Mouse (Mus musculus) left cerebral cortex, postnatal 25 days (tissue): ENCODE measurements around the gene Atp6v1g2. TPM values are rescaled to one million over a fixed set of nuclear protein-coding genes. Genes with fewer than 3 reads are reported as not detected.
"Not testable (repeated sequence)": the region's sequence is repeated elsewhere in the genome, so short reads cannot be mapped to it uniquely, and the experiment has no call there.

Source experiments
- DNase-seq, 2 experiments: peaks; one replicate each; pipeline ENCODE4 v3.0.0; 2022; ENCODE audit warnings: low spot score in 2 of 2, mixed read lengths in 1 of 2
- intact Hi-C: fragments of 180-260 bp; cut with DNase I; formaldehyde crosslinking; loops from one replicate; pipeline ENCODE4 v1.15.1; 2025
- total RNA-seq, 2 experiments: library from RNA; stranded (reverse); gene quantifications; 2 replicates each; pipeline ENCODE4 v1.2.3; 2021

Gene Atp6v1g2
- total RNA-seq, 2 experiments from 2014 or later, result 514 to 578 TPM

DNA sequence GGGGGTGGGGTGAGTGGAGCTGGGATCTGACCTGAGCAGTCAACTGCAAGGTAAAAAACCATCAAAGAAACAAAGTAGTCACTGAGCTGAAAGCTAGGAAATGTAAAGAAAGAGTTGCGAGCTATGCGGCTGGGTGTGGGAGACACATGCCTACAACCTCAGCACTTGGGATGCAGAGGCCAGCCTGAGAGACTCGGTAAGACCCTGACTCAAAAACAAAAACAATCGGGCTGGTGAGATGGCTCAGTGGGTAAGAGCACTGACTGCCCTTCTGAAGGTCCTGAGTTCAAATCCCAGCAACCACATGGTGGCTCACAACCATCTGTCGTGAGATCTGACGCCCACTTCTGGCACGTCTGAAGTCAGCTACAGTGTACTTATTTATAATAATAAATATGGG, 630 bp downstream of the Atp6v1g2 start:
- intact Hi-C loops, result loop anchor here (5.0 kb wide), 1 partner anchor 37 kb away; no protein-coding TSS in a partner anchor
- DNase-seq, result not testable (repeated sequence)

- intact Hi-C loops, result loop anchor here (1.0 to 5.0 kb wide), 2 partner anchors 38 to 70 kb away; no protein-coding TSS in a partner anchor
Observed at GRCm38 (mm10) chr17:35234903-35235302, 1.4 kb downstream of the Atp6v1g2 start.

GRCm38 (mm10) chr17:35235614-35236389, 2.3 kb downstream of the Atp6v1g2 start, which contains the start of gene Nfkbil1:
Gene Nfkbil1, minus strand, starts transcription at chr17:35235792.
- intact Hi-C loops, result loop anchor here (1.0 kb wide), 2 partner anchors 71 to 115 kb away; partner anchors contain the start of gene Gpank1
- peak; percentile 91 to 98 for DNase-seq

More at GRCm38 (mm10) chr17:35234903-35235302, 1.4 kb downstream of the Atp6v1g2 start:
- DNase-seq, result no peak

DNA sequence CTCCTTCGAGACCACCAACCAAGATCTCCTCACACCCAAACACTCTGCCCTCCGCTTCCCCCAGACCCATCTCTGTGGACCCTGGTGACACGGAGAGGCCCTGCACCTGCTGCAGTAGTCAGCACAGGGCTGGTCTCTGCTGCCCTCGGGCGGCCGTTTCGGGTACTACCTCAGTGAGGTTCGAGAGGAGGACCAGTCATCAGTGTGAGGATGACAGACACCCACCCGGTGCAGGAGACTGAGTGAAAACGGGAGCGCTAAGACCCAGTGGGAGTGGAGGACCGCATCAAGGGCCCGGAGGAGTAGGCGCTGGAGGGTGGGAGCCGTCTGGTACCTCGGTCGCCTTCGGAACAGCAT, 2.9 kb downstream of the Atp6v1g2 start:
- peak; percentile 99 for DNase-seq
- intact Hi-C loops, result loop anchor here (1.0 kb wide), 1 partner anchor 115 kb away; the partner anchor contains the start of gene Gpank1

GRCm38 (mm10) chr17:35236996-35237395, 3.5 kb downstream of the Atp6v1g2 start:
- peak in 1 of 2 experiments; percentile 62 for DNase-seq
- intact Hi-C loops, result loop anchor here (1.0 kb wide), 1 partner anchor 116 kb away; the partner anchor contains the start of gene Gpank1

- intact Hi-C loops, result no loop called here
Observed at GRCm38 (mm10) chr17:35237504-35237903, 4.0 kb downstream of the Atp6v1g2 start.

DNA sequence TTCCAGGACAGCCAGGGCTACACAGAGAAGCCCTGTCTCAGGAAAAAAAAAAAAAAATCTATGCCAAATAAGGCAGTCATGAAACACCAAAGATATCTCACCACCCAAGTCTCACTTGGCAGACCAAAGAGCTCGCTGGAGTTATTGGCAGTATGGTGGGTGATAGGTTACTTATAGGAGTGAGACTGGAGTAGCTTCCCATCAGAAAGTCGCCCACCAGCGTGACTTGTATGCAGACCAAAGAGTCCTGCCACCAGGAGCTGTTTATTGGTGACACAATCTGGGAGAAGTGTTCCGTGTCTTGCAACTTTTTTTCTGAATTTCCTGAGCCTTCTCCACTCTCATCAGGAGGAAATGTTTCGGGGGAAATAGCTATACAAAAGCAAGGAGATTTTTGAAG, 6.2 kb downstream of the Atp6v1g2 start:
- DNase-seq, result peak in 1 of 2 experiments; percentile 60
- intact Hi-C loops, result loop anchor here (5.0 kb wide), 1 partner anchor 237 kb away; the partner anchor contains the start of gene Vars

More at GRCm38 (mm10) chr17:35237504-35237903, 4.0 kb downstream of the Atp6v1g2 start:
- no peak for DNase-seq

DNA sequence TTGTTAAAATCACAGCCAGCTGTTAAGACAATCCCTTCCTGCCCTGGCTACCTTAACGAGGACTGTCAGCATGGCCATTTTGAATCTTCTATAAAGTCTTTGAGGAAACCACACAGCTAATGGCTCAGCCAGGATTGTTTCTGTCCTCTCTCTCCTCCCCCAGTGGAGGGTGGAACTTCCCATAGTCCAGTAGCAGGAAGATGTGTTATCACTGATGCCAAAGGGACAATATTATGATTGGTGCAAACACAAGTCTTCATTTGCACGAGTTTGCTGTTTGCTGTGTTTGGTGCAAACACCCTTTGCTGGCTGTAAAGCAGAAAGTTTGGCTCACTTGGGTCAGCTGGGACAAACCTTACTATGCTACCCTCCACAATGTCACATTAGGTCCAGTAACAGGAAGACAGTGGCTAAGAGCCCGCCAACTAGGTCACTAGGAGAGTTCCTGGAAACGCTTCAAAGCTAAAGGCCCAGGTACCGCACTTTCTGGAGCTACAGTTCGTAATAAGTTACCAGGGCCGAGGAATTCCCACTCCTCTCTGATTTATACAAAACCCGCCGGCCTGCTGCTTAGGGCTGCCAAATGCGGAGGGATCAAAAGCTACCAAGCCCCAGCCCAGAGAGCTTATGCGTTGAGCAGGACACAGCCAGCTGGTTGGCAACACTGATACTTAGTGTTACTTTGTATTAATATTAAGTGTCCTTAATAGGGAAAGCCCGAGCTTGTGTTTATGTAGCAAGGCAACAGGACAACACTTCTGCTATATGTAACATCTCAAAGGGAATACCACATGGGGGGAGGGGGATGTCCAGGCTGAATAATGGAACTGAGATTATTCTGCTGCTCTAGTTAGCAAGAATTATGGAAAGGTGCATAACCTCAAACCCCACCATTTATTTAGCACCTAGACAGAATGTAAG, 7.2 kb downstream of the Atp6v1g2 start:
- no peak for DNase-seq
- intact Hi-C loops, result loop anchor here (5.0 kb wide), 1 partner anchor 238 kb away; the partner anchor contains the start of gene Vars

DNA sequence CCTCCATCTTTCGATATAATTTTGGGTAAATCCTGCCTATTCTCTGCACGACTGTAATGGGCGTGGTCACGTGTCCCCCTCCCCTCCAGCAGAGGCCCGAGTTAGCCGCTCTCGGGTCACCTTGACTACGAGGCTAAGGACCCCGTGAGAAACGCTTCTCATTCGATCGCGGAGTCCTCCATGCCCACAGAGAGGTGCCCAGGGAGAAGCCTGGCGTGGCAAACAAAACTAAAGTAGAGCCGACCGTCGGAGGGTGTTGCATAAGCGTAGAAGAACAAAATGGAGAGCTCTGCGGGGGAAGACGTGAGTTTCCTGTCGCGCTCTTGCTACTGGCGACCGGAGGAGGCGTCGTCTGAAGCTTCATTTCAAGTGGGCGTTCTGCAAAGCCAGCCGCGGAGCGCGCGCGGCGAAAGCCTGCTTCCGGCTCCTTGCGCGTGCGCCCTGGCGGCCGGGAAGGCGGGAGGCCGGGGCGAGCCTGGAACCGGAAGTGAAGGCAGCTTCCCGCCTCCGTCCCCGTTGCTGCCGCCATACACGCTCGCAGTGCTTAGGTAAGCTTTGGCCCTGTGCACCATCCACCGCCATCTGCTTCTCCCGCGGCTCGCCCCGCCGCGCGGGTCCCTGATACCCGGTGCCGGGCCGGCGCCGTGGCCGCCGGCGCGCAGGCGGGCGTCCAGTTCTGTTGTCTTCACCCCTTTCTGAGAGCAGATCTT, 8.0 kb downstream of the Atp6v1g2 start, which contains the start of gene Ddx39b:
Gene Ddx39b (plus strand): TSS at position 442 of the 710 bp plus-strand sequence.
- DNase-seq, result peak; percentile 97 to 98
- intact Hi-C loops, result loop anchor here (5.0 kb wide), 1 partner anchor 239 kb away; the partner anchor contains the start of gene Vars

DNA sequence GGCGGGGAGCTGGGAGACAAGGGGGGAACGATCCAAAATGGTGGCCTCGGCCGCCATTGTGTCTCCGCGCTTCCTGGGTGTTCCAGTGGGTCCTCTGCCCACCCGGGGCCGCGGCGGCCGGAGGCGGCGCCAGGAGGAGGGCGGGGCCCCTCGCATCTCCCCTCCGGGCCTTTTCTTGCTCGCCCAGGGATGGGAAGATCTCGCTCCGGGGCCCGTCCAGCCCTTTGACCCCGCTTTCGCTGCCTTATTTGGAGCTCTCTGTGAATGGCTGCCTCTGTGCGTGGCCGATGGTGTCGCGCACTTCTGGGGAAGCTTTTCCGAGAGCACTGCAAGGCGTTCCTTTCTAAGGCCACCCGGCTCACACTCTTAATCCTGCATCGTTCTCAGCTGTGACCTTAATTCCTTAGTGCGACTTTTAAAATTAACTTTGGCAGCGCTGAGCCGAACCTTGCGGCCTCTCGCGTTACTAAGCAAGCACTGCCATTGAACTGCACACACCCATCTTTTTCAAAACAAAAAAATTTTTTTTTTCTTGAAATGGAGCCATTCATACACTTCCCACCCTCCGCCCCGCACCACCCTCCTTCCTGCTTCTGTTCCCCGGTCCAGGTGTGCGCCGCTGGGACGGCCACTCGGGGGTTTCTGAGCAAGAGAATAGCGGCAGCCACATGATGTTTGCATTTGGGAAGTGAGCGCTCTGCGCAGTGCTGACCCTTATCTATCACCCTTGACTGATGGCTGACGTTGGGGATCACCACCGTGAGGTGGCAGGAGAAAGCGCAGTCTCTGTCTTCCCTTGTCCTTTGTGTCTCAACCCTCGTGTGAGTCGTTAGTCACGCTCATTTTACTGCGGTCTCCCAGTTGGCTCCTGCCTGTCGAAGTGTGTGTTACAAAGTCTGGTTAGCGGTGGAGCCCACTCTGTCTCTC, 8.8 kb downstream of the Atp6v1g2 start:
- DNase-seq, result peak; percentile 34 to 54
- intact Hi-C loops, result loop anchor here (5.0 kb wide), 1 partner anchor 240 kb away; the partner anchor contains the start of gene Vars

DNA sequence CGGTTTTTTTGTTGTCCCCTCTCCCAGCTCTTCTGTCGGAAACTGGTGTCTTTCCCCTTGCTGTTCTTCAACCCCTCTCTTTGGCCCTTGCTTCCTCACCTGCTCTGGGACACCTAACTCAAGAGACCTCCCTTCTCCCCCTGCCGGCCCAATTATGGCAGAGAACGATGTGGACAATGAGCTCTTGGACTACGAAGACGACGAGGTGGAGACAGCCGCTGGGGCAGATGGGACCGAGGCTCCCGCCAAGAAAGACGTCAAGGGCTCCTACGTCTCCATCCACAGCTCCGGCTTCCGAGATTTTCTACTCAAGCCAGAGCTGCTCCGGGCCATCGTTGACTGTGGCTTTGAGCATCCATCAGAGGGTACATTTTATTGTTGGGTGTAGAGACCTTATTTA, 9.6 kb downstream of the Atp6v1g2 start:
- intact Hi-C loops, result loop anchor here (5.0 kb wide), 1 partner anchor 241 kb away; the partner anchor contains the start of gene Vars
- DNase-seq, result peak in 1 of 2 experiments; percentile 73

GRCm38 (mm10) chr17:35244999-35245398, 11.5 kb downstream of the Atp6v1g2 start:
- DNase-seq, result no peak
- intact Hi-C loops, result loop anchor here (5.0 kb wide), 1 partner anchor 243 kb away; the partner anchor contains the start of gene Vars

GRCm38 (mm10) chr17:35245731-35246623, 12.5 kb downstream of the Atp6v1g2 start:
- intact Hi-C loops, result no loop called here
- no peak for DNase-seq

DNA sequence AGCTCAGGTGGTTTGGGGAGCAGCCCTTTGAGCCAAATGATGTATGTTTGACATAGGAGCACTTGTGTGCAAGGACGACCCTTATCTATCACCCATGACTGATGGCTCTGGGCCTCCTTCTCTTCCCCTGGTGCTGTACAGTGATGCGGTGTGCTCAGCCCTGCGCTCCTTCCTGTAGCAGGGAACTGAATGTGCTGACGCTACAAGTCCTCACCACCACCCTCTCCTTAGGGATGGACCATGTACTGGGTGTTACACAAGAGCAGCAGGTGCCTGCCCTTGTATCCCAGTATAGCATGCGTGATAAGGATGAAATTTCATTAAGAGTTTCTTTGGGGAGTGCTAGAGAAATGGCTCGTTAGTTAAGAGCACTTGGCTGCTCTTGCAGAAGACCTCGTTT, 13.7 kb downstream of the Atp6v1g2 start:
- intact Hi-C loops, result no loop called here
- DNase-seq, result no peak

DNA sequence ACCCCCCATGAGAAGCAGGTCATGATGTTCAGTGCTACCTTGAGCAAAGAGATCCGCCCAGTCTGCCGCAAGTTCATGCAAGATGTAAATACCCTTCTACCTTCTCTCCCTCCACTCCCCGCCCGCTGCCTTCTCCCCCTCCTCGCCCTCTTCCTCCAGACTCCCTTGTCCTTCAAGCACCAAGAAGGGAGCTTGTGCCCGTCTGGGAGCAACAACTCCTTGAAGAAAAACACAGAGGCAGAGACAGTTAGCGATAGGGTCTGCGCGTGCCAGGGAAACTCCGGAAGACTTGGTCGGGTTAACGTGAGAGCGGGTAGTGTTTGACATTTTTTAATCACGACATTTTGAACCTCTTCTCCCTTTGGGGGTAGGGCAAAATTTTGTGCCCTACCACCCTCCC, 15.5 kb downstream of the Atp6v1g2 start:
- intact Hi-C loops, result no loop called here
- DNase-seq, result no peak

DNA sequence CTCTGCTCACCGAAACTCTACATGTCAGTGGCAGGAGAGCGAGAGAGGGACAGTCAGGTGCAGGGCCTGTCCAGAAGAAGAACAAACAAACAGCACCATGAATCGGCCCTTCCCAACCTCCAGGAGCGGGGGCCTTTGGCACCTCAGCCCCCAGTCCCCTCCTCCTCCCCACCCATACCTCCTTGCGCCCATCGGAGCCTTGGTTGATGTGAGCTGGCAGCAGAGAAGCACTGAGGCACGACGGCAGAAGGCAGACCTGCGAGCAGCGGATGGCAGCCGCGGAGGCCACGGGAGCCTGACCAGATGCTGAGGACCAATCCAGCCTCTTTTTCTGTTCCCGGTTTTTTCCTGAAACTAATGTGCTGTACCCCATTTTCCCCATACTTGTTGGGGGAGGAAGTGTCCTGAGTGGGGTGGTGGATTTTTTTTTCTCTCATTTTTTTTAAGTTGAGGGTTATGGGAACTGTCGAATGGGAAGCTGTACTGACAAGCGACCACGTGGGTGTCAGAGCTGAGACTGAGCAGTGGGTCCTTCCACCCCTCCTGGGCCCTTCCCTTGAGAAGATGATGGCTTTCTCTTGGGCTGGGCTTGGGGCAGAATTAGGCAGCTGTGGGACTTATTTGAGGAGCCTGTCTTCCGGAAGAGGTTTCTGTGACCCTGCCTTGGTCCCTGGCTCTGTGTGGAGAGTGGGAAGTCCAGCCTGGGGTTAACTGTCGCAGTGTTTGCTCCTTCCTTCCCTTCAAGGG, 16.2 kb downstream of the Atp6v1g2 start:
- intact Hi-C loops, result no loop called here

More for the DNA sequence above, 16.2 kb downstream of the Atp6v1g2 start:
- no peak for DNase-seq
